Mouse (Mus musculus) layer of hippocampus, postnatal 36 days (tissue): Measurements from ENCODE around the gene Scd4. TPM values are rescaled to one million over a fixed set of nuclear protein-coding genes. Genes with fewer than 3 reads are reported as not detected.
A peak's percentile ranks its signal among the peaks of the same experiment; 100 is the strongest.
"Not testable (repeated sequence)": the region's sequence is repeated elsewhere in the genome, so short reads cannot be mapped to it uniquely, and the experiment has no call there.

Experiments
- DNase-seq, 2 experiments: peaks; one replicate each; pipeline ENCODE4 v3.0.0; 2022
- total RNA-seq, 2 experiments: library from RNA; stranded (reverse); gene quantifications; 2 replicates each; pipeline ENCODE4 v1.2.3; 2021

Scd4 gene
- total RNA-seq, 2 experiments from 2014 or later, result 1.7 to 2.7 TPM

DNA sequence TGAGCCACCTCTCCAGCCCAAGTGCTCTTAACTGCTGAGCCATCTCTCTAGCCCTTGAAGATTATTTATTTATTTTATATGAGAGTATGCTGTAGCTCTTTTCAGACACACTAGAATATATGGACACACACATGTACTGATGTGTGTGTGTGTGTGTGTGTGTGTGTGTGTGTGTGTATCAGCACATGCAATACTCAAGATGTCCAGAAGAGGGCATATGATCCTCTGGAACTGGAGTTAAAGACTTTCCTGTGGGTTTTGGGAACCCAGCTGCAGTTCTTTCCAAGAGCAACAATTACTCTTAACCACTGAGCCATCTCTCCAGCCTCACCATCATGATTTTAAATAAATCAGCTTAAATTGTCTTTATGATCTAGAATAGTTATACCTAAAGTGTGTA lies 14.3 kb upstream of the Scd4 start:
- DNase-seq, result no peak

DNA sequence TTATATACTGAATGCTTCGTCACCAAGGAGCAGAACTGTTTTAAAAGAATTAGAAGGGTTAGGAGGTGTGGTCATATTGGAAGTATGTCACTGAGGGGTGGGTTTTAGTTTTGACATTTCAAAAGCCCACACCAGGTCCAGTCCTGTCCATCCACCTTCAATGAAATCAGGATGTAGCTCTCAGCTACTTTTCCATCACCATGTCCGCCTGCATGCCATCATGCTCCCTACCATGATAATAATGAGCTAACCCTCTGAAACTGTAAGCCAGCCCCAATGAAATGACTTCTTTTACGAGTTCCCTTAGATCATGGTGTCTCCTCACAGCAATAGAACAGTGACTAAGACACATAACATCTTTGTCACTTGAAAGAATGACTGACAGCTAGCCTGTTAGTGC lies 12.6 kb upstream of the Scd4 start:
- no peak for DNase-seq

DNA sequence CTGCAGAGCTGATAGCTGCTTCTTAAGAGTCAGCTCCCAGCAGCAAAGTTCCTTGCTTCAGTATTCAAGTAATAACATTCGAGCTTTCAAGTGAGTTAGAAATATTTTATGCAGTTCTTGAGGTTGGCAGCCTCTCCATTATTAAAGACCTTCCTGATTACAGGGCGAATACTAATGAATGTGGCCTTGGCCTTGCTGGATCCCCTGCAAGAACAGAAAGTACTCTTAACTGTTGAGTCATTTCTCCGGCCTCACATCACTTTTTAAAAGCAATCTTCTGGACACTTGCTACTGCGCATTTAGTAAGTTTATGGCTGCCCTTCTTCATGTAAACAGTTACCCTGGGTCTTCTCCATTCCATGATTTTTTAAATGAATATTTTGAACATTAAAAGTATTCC lies 11.7 kb upstream of the Scd4 start:
- no peak for DNase-seq

DNA sequence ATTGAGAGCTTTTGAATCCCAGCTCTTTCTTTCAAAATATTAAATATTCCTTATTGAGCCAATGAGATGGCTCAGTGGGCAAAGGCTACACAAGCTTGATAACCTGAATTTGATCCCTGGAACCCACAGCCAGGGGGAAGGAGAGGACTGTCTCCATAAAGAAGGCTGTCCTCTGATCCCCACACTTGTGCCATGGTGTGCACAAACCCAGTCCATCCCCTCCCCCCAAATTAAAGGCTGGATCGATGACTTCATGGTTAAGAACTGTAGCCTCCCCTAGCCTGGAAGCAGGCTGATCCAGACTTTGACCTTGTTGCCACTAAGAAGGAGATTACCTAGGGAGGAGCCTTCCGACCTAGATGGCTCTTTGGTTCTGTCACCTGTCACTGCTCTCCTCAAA lies 11.3 kb upstream of the Scd4 start:
- no peak for DNase-seq

DNA sequence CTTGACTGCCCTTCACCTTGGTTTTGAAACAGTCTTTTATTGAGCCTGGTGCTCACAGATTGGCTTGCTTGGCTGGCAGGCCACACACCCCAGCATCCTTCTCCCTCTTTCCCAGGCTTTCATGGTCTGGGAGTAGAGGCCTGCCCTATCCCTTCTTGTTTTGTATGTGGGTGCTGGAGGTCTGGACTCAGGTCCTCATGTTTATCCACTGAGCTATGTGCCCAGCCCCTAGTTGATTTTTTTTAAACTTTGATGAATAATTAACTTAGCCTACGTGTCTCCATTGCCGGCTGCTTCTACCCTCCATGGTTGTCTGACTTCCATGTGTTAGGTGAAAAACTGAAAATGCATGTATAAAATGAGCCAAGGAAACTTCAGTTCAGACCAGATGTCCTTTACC lies 3.3 kb upstream of the Scd4 start:
- no peak for DNase-seq

DNA sequence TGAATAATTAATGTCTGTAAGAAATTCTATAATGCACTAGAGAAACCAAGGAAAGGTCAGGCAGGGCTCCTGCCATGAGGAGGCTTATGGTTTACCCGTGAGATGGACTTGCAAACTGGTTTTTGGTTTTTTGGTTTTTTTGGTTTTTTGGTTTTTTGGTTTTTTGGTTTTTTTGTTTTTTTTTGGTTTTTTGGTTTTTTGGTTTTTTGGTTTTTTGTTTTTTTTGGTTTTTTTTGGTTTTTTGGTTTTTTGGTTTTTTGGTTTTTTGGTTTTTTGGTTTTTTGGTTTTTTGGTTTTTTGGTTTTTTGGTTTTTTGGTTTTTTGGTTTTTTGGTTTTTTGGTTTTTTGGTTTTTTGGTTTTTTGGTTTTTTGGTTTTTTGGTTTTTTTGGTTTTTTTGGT lies 1.8 kb upstream of the Scd4 start:
- DNase-seq, result not testable (repeated sequence)

DNA sequence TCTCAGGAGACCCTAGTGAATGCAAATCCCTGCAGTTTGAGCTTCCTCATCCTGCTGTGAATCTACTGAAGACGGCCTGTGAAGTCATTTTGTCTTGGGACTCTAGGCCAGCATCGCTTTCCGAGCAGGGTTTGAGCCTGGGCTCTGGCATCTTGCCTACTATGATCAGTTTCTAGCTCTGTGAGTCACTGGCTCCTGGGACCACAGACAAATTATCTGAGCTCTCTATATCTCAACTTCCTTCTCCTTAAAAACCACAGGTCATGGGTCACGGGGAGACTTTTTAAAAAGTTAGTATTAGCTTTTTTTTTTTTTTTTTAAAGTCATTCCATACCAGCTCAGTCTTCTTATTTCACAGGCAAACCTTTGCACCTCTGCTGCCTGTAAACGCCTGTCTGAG lies 981 bp upstream of the Scd4 start:
- no peak for DNase-seq

DNA sequence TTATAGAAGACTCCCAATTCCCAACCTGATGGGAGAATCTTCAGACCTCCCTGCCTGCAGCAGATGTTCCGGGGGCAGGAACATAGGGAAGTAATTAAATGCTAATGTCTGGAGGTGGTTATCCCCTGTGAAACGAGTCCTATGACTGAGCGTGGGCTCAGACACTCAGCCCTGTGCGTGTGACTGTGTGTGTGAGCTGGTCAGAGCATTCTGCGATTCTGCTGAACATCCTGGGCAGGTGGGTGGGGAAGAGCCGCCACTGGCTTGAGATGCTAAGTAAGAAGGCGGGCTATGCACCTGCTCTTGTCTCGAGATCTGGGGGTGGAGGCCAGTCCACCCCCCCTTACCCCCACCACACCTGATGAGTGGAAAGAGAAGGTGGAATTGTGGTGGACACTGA lies 566 bp upstream of the Scd4 start:
- DNase-seq, result no peak

DNA sequence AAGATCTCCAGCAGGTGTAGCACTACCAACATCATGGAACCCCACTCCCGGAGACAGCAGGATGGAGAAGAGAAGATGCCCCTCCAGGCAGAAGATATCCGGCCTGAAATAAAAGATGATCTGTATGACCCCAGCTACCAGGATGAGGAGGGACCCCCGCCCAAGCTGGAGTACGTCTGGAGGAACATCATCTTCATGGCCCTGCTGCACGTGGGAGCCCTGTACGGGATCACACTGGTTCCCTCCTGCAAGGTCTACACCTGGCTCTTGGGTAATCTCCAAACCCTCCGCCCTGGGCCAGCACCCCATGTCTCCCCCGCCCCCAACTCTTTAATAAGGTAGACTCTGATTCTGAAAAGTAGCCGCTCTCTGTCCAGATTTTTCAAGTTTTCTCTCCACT lies 1.1 kb downstream of the Scd4 start:
- DNase-seq, result no peak

DNA sequence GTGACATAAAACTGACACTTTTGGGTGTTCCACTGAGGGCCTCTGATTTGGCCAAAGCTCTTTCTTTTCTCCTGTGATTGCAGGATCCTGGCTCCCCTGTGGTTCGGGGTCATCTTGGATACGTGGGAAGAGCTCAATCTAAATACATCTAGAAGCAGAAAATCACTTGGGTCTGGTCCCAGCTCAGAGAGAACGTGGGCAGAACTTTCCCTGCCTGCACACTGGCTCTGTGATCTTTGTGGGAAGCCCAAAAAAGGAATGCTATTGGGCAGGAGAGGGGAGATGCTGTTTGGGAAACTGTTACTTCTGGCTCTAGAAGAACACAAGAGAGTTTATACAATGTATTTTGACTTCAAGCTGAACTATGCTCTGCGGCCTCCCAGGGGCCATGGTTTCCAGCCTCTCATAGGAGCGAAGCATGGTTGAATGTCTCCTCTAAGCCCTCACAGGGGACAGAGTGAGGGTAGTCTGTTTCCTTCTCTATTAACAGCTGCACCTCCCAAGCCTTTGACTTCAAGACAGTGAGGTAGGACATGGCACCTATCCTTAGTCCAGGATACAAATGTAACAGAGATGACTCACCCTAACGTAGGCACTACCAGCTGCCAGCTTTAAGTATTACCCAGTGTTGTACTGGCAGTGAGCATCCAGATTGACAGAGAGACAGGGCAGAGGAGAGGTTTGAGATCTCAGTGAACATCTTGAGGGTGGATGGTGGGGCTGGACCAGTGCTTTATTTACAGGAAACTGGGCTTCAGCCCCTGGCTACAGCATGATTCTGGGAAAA lies 3.2 kb downstream of the Scd4 start:
- peak in 1 of 2 experiments; percentile 14 for DNase-seq

DNA sequence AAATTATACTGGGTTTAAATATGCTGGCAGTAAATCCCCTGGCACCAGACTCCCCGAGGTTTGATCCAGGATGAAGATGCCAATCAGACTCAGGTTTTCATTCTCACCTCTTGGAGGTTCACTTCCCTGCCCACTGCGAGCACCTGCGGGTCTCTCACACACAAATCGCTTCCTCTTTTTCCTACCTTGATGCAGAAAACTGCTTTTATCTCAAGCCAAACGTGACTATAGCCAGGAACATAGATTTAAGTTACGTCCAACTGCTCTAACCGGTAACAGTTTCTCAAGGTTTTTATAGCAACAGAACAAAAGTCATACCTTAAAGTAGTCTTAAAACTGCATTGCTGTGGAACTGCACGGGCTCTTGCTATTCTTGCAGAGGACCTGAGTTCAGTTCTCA lies 16.8 kb downstream of the Scd4 start:
- DNase-seq, result no peak

DNA sequence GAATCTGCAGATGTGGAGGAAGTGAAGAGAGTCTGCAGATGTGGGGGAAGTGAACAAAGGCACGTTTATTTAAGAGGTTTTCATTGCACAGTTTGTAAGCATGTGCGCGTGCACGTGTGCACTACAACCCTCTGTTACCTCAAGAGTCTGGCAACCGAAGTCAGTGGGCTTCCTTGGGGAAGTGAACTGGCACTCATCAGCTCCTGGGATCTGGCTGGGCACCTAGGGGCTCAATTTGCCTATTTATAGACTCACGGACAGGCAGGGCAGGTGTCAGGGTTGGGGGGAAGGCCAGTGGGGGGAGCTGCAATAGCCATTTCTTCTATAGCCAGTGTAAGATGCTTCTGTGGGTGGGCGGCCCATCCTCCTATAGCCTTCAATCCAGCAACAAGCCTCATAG lies 18.9 kb downstream of the Scd4 start:
- no peak for DNase-seq

DNA sequence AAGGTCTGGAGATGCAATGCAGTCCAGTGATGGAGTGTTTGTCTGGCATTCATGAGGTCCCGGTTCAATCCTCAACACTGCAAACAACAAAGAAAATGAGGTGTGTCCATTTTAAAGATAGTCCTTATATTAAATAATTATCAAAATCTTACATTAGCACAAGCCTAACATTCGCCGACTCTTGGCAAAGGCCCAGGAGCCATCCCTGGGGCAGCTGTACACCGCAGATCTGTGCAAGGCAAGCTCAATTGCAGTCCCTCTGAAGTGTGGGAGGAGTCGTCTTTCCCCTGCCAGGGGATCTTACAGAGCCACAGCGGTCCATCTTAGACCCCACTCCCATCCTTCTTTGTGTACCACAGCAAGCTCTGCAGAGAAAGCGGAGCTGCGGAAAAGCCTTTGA lies 25.8 kb downstream of the Scd4 start:
- no peak for DNase-seq

DNA sequence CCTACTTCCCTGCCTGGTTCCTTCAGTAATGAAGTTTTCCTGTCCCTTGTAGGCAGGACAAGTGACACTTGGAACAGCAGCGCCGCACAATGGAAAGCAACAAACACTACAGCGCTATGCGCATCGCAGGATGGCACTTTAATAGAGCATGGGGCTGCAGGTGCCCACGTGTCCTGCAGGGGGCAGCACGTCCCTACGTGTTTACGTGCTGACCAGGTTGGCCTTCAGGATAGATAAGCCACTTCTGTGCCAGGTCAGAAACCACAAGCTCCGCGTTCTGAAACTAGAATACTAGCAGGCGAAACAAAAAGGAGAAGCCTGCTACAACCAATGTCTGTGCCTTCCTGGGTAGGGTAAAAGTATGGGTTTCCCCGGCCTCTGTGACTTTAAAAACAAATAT lies 30.6 kb downstream of the Scd4 start:
- DNase-seq, result peak; percentile 65 to 66

DNA sequence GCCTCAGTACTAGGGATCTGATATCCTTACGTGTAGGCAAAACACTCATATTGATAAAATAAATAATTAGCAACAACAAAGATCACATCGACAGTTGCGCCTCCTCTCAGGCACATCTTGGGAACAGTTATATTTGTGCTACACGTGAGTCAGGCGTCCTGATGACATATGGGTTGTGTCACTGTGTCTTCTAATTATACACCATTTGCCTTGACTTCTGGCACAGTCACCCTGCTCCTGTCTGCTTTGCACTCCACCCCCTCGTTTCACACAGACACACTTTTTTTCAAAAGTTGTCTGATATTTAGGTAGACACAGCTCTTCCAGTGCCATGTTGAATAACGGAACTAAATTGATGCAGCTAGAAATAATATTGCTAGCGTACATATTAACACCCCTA lies 31.1 kb downstream of the Scd4 start:
- peak; percentile 6 to 21 for DNase-seq

DNA sequence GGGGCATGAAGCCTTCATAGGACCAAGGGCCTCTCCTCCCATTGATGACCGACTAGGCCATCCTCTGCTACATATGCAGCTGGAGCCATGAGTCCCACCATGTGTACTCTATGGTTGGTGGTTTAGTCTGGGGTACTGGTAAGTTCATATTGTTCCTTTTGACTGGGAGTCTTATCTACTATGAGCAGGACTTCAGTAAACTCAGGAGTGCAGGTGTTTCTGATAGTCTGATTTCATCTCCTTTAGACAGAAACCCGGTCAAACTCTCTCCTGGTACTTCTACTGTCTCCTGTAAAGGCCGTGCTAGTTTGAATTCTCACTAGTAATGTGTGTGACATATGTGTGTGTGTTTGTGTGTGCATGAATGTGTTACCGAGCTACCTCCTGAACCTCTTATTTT lies 32.8 kb downstream of the Scd4 start:
- DNase-seq, result no peak

DNA sequence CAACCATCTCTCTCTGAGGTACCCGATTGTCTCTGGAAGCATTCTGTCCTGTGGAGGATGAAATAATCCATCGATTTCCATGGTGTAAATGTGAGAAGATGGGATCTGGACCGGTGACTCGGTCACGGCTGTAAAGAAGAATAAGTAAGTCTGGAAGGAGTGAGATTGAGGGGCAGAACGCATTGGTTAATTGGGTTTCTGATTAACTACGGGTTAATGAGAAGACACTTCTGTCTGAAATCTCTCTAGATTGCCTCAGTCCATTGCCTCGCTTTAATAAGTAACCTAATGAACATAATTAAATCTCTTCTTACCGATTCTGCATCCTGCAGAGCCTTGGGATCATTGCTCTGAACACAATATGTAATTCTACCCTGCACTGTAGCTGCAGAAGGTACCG lies 34.2 kb downstream of the Scd4 start:
- DNase-seq, result not testable (repeated sequence)

DNA sequence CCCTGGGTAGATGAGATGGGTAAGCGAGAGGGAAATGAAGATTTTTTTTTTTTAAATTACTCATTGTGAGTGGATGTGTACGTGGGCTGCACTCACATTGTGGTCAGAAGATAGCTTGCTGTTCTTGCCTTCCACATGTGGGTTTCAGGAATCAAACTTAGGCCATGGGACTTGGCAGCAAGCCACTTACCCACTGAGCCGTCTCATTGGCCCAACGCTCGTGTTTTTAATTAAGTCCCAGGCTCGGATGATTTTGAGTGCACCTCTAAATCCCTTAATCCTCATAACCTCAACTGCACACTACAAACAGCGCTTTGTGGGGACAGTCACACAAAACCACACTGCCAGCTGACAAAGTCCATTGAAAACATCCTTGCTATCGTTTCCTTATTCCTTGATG lies 36.5 kb downstream of the Scd4 start:
- DNase-seq, result no peak

DNA sequence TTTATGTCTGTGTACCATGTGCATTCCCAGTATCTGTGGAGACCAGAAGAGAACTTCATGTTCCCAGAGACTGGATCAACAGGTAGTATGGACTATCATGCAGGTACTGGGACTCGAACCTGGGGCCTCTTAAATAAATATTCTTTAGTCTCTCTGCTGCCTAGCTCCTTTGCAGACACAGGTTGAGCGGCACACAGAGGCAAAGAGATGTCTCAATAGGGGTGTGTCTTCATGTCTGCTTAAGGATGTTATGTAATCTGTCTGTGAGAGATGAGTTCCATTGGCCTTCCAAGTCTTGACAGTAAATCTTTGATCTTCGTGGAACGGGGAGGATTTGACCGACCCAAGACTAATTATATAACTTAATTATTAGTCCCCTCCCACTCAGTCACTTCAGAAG lies 37.3 kb downstream of the Scd4 start:
- no peak for DNase-seq

DNA sequence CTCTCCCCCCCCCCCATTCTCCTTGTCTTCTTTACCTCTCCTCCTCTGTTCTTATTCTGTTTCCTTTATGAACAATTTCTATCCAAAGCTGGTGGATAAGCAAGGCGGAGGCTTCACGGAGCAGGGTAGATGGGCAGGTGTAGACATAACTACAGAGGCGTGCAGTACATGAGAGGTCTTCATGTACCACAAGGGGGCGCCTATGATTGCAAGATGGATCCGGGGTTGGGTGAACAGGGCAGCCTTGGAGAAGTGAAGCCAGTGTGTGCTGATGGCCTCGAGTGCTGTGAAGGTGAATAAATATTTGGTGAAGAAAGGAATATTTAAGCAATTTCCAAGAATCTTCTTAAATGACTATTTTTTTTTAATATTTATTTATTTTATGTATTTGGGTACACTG lies 40.1 kb downstream of the Scd4 start:
- peak; percentile 41 to 62 for DNase-seq

DNA sequence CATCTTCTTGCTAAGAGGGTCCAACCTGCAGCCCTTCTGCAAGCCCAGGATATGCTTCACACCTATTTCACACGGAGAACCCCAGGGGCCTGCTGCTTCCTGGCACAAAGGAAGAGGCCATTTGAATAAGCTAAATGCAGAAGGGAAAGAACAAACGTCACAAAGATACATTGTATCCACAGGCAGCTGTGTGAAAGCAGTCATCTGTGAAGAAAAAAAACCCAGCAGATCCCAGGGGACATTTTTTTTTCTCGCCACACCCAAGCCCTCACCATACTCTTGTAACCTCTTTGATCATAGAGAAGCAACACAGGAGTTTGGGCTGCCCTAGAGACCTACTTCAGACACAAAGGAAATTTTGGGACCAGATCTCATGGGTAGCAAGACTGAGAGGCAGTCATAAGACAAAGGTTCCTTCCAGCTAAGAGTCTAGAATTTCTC lies 43.6 kb downstream of the Scd4 start:
- no peak for DNase-seq

DNA sequence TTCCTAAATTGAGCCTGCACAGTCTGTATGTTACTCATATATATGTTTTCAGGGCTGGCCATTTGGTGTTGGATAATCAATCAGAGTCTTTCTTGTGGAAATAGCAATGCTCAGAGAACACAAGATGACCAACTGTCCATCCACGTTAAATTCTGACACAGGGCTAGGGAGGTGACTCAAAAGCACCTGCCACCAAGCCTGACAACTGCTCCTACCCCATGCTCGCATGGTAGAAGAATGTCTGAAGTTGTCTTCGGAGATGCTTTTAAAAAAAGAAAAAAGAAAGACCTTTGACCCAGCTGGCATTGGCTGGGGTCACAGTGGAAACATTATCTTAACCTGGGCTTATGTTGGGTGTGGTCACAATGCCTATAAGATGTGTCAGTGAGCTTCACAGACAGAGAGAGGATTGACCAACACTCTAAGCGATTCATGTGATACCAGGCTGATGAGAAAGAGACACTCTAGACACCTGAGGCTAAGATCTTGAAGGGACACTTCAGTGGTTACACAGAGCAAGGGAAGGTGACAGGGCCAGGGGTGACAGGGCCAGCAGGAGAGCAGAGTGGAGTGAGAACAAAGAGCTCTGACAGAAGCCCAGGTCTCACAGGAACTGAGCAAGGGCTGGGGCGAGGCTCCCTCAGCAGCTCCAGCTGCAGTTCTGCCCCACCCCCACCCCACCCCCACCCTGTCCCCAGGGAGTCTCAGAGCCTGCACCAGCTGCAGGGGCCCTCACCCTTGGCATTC lies 44.9 kb downstream of the Scd4 start:
- DNase-seq, result no peak

DNA sequence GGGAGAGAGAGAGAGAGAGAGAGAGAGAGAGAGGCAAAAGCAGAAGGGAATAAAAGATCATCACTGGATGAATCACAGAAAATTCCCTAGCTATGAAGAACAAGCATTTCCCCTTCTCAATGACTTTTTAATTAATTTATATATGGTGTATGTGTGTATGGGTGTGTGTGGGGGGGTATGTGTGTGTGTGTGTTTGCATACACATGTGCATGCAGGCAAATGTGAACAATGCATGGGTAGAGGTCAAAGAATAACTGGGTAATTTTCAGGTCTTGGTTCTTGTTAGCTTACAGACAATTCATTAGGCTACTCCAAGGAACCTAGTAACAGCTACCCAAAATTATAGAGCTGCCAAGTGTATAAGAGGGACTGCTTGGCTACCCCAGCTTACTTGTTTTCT lies 46.2 kb downstream of the Scd4 start:
- no peak for DNase-seq

DNA sequence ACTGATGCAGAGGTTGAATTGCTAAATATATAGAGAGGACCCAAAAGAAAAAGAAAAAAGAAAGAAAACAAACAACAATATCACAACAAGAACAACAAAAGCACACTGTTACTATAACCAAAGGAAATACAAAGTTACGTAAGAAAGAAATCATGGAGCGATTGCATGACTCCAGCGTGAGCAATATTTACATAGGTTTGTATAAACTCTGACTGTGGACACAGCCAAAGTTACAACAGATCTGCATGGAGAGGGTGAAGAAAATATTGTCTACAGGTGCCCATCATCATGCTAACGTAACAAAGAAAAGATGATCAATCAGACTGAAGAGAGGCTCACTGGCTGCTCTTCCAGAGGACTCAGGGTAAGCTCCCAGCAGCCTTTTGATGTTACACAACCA lies 47.2 kb downstream of the Scd4 start:
- no peak for DNase-seq
